Mouse (Mus musculus) kidney, postnatal 0 days (tissue): ENCODE data around the gene Nab2. TPM values are rescaled to one million over a fixed set of nuclear protein-coding genes. Genes with fewer than 3 reads are reported as not detected.
"Not testable (repeated sequence)": the region's sequence is repeated elsewhere in the genome, so short reads cannot be mapped to it uniquely, and the experiment has no call there.

Source experiments
- ATAC-seq: fragments of 200-750 bp; cut with Nextera tagmentation; replicated peaks from 2 replicates; pipeline ENCODE4 v1.8.0; 2017; ENCODE audit warnings: low read depth, moderate number of reproducible peaks, moderate TSS enrichment, moderate library complexity; ENCODE audit not compliant: low FRiP score
- DNase-seq: peaks from one replicate; pipeline ENCODE4 v3.0.0-alpha.2; 2016; ENCODE audit warnings: low spot score
- H3K27ac ChIP-seq: fragments of 300-500 bp; sonication (generic); 2 replicates; pipeline ENCODE4 v1.5.1; 2014; ENCODE audit warnings: mild to moderate bottlenecking
- H3K27me3 ChIP-seq: fragments of 300-500 bp; sonication (generic); 2 replicates; pipeline ENCODE4 v1.6.1; 2014; ENCODE audit warnings: low read length, mixed read lengths; ENCODE audit not compliant: insufficient read depth
- H3K36me3 ChIP-seq: fragments of 300-500 bp; sonication (generic); 2 replicates; pipeline ENCODE4 v1.6.1; 2014; ENCODE audit warnings: low read length, mixed read lengths; ENCODE audit not compliant: insufficient read depth
- H3K4me1 ChIP-seq: fragments of 300-500 bp; sonication (generic); replicated peaks from 2 replicates; pipeline ENCODE4 v1.6.1; 2014; ENCODE audit warnings: antibody characterized with exemption, low read length, mixed read lengths; ENCODE audit not compliant: insufficient read depth
- H3K4me2 ChIP-seq: fragments of 300-500 bp; sonication (generic); 2 replicates; pipeline ENCODE4 v1.6.1; 2014; ENCODE audit warnings: mild to moderate bottlenecking, low read length, moderate library complexity, mixed read lengths
- H3K4me3 ChIP-seq: fragments of 300-500 bp; sonication (generic); replicated peaks from 2 replicates; pipeline ENCODE4 v1.5.1; 2014; ENCODE audit warnings: low read depth, low read length
- H3K9ac ChIP-seq: fragments of 300-500 bp; sonication (generic); 2 replicates; pipeline ENCODE4 v1.6.1; 2014; ENCODE audit warnings: low read depth, low read length
- H3K9me3 ChIP-seq: fragments of 300-500 bp; sonication (generic); replicated peaks from 2 replicates; pipeline ENCODE4 v1.6.1; 2016; ENCODE audit warnings: low read length, inconsistent platforms, mixed read lengths
- CTCF ChIP-seq: IDR thresholded peaks from 2 replicates; pipeline ENCODE4 v1.5.1; 2016; ENCODE audit warnings: antibody characterized with exemption, low read depth, mild to moderate bottlenecking, moderate library complexity
- WGBS: fragments of 180-500 bp; shearing (Covaris S2); extraction: QIAGEN DNeasy Blood & Tissue Kit; methylation state at CpG from one replicate; pipeline ENCODE4 v1.1.7; 2014; 5-methylcytosine and 5-hydroxymethylcytosine counted together
- polyA plus RNA-seq: library from polyadenylated mRNA; unstranded; fragments of >200 nt; fragmentation: Nextera tagmentation; extraction: Ambion mirVana; gene quantifications from 2 replicates; pipeline ENCODE4 v1.2.1, GENCODE M21; 2015

Gene Nab2
- polyA plus RNA-seq, 1 experiment from 2014 or later = 24.3 TPM

DNA sequence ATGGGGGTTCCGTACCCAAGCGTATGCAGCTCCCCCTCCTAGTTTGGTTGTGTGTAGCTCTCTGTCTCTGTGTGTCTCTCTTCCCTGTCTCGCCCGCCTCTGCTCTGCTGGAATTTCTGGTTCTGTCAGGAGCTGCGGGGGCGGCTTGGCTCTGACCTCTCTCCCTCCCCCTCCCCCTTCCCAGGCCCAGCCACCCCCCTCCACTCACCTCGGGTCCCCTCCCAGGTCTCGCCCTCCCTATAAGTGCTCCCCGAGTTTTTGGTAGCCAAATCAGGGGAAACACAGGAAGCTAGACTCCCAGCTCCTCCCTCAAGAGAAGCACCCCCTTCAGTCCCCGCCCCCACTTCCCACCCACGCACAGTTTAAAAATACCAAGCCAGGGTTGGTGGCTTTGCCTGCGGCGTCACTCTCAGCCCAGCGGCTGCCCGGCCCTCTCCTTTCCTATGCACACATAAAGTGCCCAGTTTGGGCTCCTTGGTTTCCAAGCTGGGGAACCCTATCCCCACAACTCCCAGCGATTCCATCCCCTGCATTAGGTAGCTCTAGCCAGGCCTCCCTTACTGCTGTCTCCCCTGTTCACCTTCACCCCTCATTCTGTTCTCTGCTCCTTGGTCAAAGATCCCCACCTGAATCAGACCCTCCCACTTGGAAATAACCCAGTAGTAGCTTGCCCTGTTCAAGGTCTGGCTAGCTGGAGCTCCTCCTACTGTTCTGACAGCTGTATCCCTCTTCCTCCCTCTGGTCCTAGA, 6.3 kb downstream of the Nab2 start:
- H3K4me3 ChIP-seq = peak overlapping the region; percentile 20
- no peaks in the 10 kb centered on the region for H3K27me3 ChIP-seq
- peak; percentile 89 for DNase-seq
- H3K36me3 ChIP-seq = peaks cover 39% of the 10 kb centered on the region
- H3K9me3 ChIP-seq = no peaks in the 10 kb centered on the region
- peak; percentile 17 for ATAC-seq
- no peak for TF ChIP-seq CTCF
- H3K27ac ChIP-seq = peak overlapping the region; percentile 88
- H3K4me2 ChIP-seq = peak overlapping the region; percentile 54
- H3K9ac ChIP-seq = peak overlapping the region; percentile 40; the same call in 1 of the 2 replicates
- WGBS = 3% methylated on average over 16 of the region's 16 CpGs
- peaks cover 47% of the 10 kb centered on the region for H3K4me1 ChIP-seq

DNA sequence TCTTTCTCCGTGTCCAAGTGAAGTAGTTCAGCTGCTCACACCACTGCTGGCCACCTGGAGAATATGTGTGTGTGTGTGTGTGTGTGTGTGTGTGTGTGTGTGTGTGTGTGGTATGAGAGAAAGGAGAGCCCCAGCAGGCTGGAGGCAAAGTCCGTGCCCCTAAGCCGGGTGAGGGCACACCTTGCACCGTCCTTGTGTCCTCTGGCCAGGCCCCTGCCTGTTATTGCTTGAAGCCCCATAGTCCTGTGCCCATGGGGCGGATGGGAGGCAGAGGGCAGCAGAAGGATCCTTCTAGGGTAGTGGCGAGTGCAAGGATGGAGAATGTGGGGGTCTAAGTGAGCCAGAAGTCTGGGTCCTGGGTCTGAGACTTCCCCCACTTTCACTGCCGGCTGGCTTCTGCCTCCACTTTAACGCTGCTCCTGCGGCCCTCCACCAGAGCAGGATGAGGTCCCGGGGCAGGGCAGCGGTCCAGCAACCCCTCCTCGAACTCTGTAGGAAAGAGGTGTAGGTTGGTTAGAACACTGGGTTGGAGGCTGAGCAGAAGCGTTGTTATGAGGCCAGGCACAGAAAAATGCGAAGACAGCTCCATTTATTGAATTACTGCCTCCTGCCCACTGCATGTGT, 7.0 kb downstream of the Nab2 start:
- H3K4me2 ChIP-seq = peak overlapping the region; percentile 54
- H3K36me3 ChIP-seq = peaks cover 41% of the 10 kb centered on the region
- H3K9me3 ChIP-seq = no peaks in the 10 kb centered on the region
- no peaks in the 10 kb centered on the region for H3K27me3 ChIP-seq
- WGBS = 28% methylated on average over 14 of the region's 14 CpGs
- H3K4me1 ChIP-seq = peaks cover 47% of the 10 kb centered on the region
- peak overlapping the region; percentile 20 for H3K4me3 ChIP-seq
- no peak for DNase-seq
- H3K9ac ChIP-seq = peak overlapping the region; percentile 40; the same call in 1 of the 2 replicates
- TF ChIP-seq CTCF = no peak
- peak overlapping the region; percentile 88 for H3K27ac ChIP-seq
- no peak for ATAC-seq

DNA sequence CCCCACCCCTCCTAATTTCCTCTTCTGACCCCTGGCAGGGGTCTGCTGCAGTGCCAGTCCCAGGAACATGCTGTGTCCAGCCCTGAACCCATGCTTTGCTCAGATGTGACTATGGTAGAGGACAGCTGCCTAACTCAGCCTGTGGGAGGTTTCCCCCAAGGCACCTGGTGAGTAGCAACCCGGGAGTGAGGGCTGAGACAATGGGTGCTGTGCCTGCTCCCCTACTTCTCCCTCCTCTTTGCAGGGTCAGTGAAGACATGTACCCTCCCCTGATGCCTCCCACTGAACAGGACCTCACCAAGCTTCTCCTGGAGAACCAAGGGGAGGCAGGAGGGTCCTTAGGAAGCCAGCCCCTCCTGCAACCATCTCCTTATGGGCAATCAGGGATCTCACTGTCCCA, 8.8 kb downstream of the Nab2 start:
- peaks cover 41% of the 10 kb centered on the region for H3K36me3 ChIP-seq
- no peaks in the 10 kb centered on the region for H3K9me3 ChIP-seq
- DNase-seq (no peak), ATAC-seq (no peak)
- WGBS = 35% methylated on average over 1 of the region's 1 CpGs
- no peaks in the 10 kb centered on the region for H3K27me3 ChIP-seq
- no peak overlapping the region for H3K27ac ChIP-seq
- no peak overlapping the region for H3K9ac ChIP-seq
- TF ChIP-seq CTCF = no peak
- H3K4me2 ChIP-seq = no peak overlapping the region
- no peak overlapping the region for H3K4me3 ChIP-seq
- H3K4me1 ChIP-seq = peaks cover 41% of the 10 kb centered on the region

DNA sequence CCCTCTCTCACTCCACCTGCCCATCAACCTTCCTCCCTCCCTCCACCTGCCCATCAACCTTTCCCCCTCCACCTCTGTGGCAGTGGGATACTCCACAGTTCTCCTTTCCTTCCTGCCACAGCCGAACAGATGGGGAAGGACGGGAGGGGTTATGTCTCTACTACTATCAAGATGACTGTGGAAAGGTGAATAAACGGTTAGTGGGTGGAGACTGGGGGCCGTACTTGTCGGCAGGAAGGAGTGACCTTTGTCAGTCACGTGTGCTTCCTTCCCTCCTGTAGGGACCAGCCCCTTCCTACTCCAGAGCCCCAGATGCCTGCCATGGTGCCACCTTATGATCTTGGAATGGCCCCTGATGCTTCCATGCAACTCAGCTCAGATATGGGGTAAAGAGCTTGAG, 10.3 kb downstream of the Nab2 start:
- Histone ChIP-seq H3K27ac (peak overlapping the region; percentile 44; the same call in 1 of the 2 replicates), H3K4me3 (no peak overlapping the region), H3K9ac (no peak overlapping the region), H3K9me3 (no peaks in the 10 kb centered on the region), H3K4me2 (peak overlapping the region; percentile 22; the same call in 1 of the 2 replicates), H3K27me3 (no peaks in the 10 kb centered on the region), H3K4me1 (peaks cover 28% of the 10 kb centered on the region), H3K36me3 (peaks cover 29% of the 10 kb centered on the region)
- DNase-seq = peak; percentile 71
- no peak for TF ChIP-seq CTCF
- 18% methylated on average over 6 of the region's 6 CpGs for WGBS
- no peak for ATAC-seq

DNA sequence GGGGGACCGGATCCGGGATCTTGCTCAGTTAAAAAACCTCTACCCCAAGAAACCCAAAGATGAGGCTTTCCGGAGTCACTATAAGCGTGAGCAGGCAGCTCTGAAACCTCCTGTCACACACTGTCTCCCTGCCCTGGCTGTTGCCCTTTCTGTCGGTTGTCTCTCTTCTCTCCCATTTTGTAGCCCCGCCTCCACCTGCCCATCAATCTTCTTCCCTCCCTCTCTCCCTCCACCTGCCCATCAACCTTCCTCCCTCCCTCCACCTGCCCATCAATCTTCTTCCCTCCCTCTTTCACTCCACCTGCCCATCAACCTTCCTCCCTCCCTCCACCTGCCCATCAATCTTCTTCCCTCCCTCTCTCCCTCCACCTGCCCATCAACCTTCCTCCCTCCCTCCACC, 10.8 kb downstream of the Nab2 start:
- DNase-seq, ATAC-seq, H3K27ac ChIP-seq, H3K9ac ChIP-seq, H3K9me3 ChIP-seq, H3K4me2 ChIP-seq, H3K27me3 ChIP-seq, H3K4me3 ChIP-seq: not testable (repeated sequence)
- WGBS = 67% methylated on average over 6 of the region's 6 CpGs
- peaks cover 25% of the 10 kb centered on the region for H3K36me3 ChIP-seq
- H3K4me1 ChIP-seq = peaks cover 24% of the 10 kb centered on the region

DNA sequence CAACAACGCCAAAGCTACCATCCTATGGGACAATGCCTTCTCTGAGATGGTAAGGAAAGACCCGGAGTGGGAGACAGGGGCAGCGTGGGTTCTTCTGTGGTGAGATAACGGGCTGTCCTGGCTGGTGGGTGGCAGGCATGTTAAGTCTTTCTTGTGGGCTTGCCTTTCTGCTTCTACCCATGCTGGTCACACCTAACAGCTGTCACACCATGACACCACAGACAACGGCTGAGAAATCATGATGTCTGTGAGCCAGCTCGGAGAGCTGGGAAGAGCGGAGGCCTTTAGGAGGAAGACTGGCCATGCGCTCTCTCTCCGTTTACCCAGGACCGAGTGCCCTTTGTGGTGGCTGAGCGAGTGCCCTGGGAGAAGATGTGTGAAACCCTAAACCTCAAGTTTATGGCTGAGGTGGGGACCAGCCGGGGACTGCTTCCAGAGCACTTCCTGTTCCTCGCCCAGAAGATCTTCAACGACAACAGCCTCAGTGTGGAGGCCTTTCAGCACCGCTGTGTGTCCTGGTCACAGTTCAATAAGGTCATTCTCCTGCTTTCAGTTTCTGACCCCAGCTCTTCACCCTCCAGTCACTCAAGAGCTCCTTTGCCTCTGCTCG, 13.3 kb downstream of the Nab2 start:
- no peak overlapping the region for H3K9ac ChIP-seq
- H3K4me2 ChIP-seq = no peak overlapping the region
- H3K27me3 ChIP-seq = no peaks in the 10 kb centered on the region
- H3K36me3 ChIP-seq = peaks cover 35% of the 10 kb centered on the region
- no peak overlapping the region for H3K4me3 ChIP-seq
- H3K9me3 ChIP-seq = no peaks in the 10 kb centered on the region
- no peak for TF ChIP-seq CTCF
- 57% methylated on average over 16 of the region's 16 CpGs for WGBS
- peaks cover 3% of the 10 kb centered on the region; the same call in 1 of the 2 replicates for H3K4me1 ChIP-seq
- no peak for ATAC-seq
- no peak overlapping the region for H3K27ac ChIP-seq
- peak; percentile 20 for DNase-seq
